Mouse (Mus musculus) E14TG2a.4 (cell line): ENCODE measurements at regions not wholly inside any gene's neighbourhood (a gene's known extent, or its start where the extent isn't known, plus 50 kb on each side); places are given as distances from the start of the nearest gene placed in this dataset.

Source experiments
- CTCF ChIP-seq: conservative IDR thresholded peaks from 2 replicates; pipeline ENCODE4 v1.5.1; 2014; ENCODE audit warnings: low read length
- NANOG ChIP-seq: IDR thresholded peaks from 2 replicates; pipeline ENCODE4 v1.6.1; 2014; ENCODE audit warnings: borderline replicate concordance, low read length, mixed read lengths
- POU5F1 ChIP-seq: IDR thresholded peaks from 2 replicates; pipeline ENCODE4 v1.6.1; 2014; ENCODE audit warnings: low read length, borderline replicate concordance

DNA sequence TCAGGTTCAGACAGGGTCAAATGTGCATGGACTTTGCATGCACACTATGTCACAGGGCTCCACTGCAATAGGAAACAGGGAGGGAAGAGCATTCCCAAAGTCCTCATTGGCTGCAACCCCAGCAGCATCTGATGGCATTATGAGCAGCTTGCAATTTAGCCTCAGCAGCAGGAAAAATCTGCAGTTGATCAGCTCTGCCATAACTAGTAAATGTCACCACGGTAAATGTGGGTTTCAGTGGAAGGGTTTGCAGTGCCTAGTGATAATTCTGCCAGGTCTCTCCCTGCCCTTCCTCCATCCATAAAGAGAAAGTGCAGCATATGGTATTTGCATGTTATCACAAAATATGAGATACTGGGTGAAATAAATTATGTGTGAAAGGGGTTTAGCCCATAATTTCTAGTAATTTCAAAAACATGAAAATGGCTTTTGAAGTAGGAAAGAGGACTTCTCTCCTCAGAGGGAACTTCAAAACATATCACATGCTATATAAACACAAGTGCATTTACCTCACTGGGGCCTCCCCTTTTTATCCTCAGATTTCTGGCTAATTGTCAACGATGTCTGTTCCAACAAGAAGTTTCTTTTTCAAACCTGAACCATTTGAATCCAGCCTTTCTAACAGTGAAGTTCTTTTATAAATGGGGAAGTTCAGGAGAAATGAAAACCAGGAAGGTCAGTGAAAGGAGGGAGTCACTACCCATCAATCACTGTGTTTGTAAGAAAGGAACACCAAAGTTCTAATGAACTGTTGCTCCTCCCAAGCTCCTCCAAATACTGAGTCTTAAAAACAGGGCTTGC is 303.5 kb downstream of the Meis1 start:
- TF ChIP-seq CTCF, result no peak
- TF ChIP-seq NANOG, result no peak
- TF ChIP-seq POU5F1, result no peak
